Mouse (Mus musculus): ENCODE measurements around the gene Stat3. TPM values are rescaled to one million over a fixed set of nuclear protein-coding genes. Genes with fewer than 3 reads are reported as not detected.

The Stat3 gene
- polyA plus RNA-seq, 1 experiment from 2014 or later, result 82.9 TPM

- Histone ChIP-seq H3K27ac (replicated peaks; ENCODE audit: low read depth, low read length) (no peak overlapping the region), H3K4me3 (ENCODE audit: low read depth, low read length) (no peak overlapping the region), H3K36me3 (ENCODE audit: control insufficient read depth, insufficient read depth, low read length) (no peaks in the 10 kb centered on the region), H3K9me3 (ENCODE audit: control insufficient read depth, low read length) (no peaks in the 10 kb centered on the region), H3K4me1 (ENCODE audit: control insufficient read depth, insufficient read depth, low read length) (no peaks in the 10 kb centered on the region), H3K4me2 (ENCODE audit: low read depth, low read length) (no peak overlapping the region), H3K9ac (ENCODE audit: low read depth, low read length) (no peak overlapping the region), H3K27me3 (replicated peaks; ENCODE audit: control insufficient read depth, insufficient read depth, low read length) (no peaks in the 10 kb centered on the region)
- DNase-seq (ENCODE audit: low spot score), result no peak
- WGBS, result 76% methylated on average over 7 of the region's 7 CpGs
- no peak for ATAC-seq (ENCODE audit: low read depth)
Observed at GRCm38 (mm10) chr11:100930611-100931010, 8.7 kb downstream of the Stat3 start.

GRCm38 (mm10) chr11:100927386-100927785, 12.0 kb downstream of the Stat3 start:
- H3K9ac ChIP-seq (ENCODE audit: low read depth, low read length), result no peak overlapping the region
- H3K27me3 ChIP-seq (replicated peaks; ENCODE audit: control insufficient read depth, insufficient read depth, low read length), result no peaks in the 10 kb centered on the region
- H3K9me3 ChIP-seq (ENCODE audit: control insufficient read depth, low read length), result no peaks in the 10 kb centered on the region
- ATAC-seq (ENCODE audit: low read depth), result no peak
- no peaks in the 10 kb centered on the region for H3K4me1 ChIP-seq (ENCODE audit: control insufficient read depth, insufficient read depth, low read length)
- DNase-seq (ENCODE audit: low spot score), result no peak
- H3K36me3 ChIP-seq (ENCODE audit: control insufficient read depth, insufficient read depth, low read length), result no peaks in the 10 kb centered on the region
- H3K27ac ChIP-seq (replicated peaks; ENCODE audit: low read depth, low read length), result no peak overlapping the region
- H3K4me2 ChIP-seq (ENCODE audit: low read depth, low read length), result no peak overlapping the region
- no peak overlapping the region for H3K4me3 ChIP-seq (ENCODE audit: low read depth, low read length)
- 74% methylated on average over 3 of the region's 3 CpGs for WGBS

- 95% methylated on average over 1 of the region's 1 CpGs for WGBS
- no peak for DNase-seq (ENCODE audit: low spot score)
- Histone ChIP-seq H3K4me1 (ENCODE audit: control insufficient read depth, insufficient read depth, low read length) (no peaks in the 10 kb centered on the region), H3K9ac (ENCODE audit: low read depth, low read length) (no peak overlapping the region), H3K9me3 (ENCODE audit: control insufficient read depth, low read length) (no peaks in the 10 kb centered on the region), H3K27ac (replicated peaks; ENCODE audit: low read depth, low read length) (no peak overlapping the region), H3K36me3 (ENCODE audit: control insufficient read depth, insufficient read depth, low read length) (no peaks in the 10 kb centered on the region), H3K27me3 (replicated peaks; ENCODE audit: control insufficient read depth, insufficient read depth, low read length) (no peaks in the 10 kb centered on the region), H3K4me3 (ENCODE audit: low read depth, low read length) (no peak overlapping the region), H3K4me2 (ENCODE audit: low read depth, low read length) (no peak overlapping the region)
- no peak for ATAC-seq (ENCODE audit: low read depth)
Observed at GRCm38 (mm10) chr11:100924386-100924919, 14.9 kb downstream of the Stat3 start.

- no peak for DNase-seq (ENCODE audit: low spot score)
- WGBS, result 86% methylated on average over 4 of the region's 4 CpGs
- Histone ChIP-seq H3K9me3 (ENCODE audit: control insufficient read depth, low read length) (no peaks in the 10 kb centered on the region), H3K9ac (ENCODE audit: low read depth, low read length) (no peak overlapping the region), H3K27me3 (replicated peaks; ENCODE audit: control insufficient read depth, insufficient read depth, low read length) (no peaks in the 10 kb centered on the region), H3K4me2 (ENCODE audit: low read depth, low read length) (no peak overlapping the region), H3K4me3 (ENCODE audit: low read depth, low read length) (no peak overlapping the region), H3K4me1 (ENCODE audit: control insufficient read depth, insufficient read depth, low read length) (no peaks in the 10 kb centered on the region), H3K36me3 (ENCODE audit: control insufficient read depth, insufficient read depth, low read length) (no peaks in the 10 kb centered on the region), H3K27ac (replicated peaks; ENCODE audit: low read depth, low read length) (no peak overlapping the region)
- no peak for ATAC-seq (ENCODE audit: low read depth)
Observed at GRCm38 (mm10) chr11:100920887-100921624, 18.3 kb downstream of the Stat3 start.

GRCm38 (mm10) chr11:100918007-100918406, 21.3 kb downstream of the Stat3 start:
- no peaks in the 10 kb centered on the region; the same call in 1 of the 2 replicates for H3K4me1 ChIP-seq (ENCODE audit: control insufficient read depth, insufficient read depth, low read length)
- ATAC-seq (ENCODE audit: low read depth) (no peak), DNase-seq (ENCODE audit: low spot score) (no peak)
- H3K4me2 ChIP-seq (ENCODE audit: low read depth, low read length), result no peak overlapping the region
- H3K9me3 ChIP-seq (ENCODE audit: control insufficient read depth, low read length), result no peaks in the 10 kb centered on the region; the same call in 1 of the 2 replicates
- 93% methylated on average over 5 of the region's 5 CpGs for WGBS
- 0 out of 2 replicates have a peak, but pooled peaks cover 7% of the 10 kb centered on the region for H3K36me3 ChIP-seq (ENCODE audit: control insufficient read depth, insufficient read depth, low read length)
- H3K27ac ChIP-seq (replicated peaks; ENCODE audit: low read depth, low read length), result no peak overlapping the region
- no peaks in the 10 kb centered on the region for H3K27me3 ChIP-seq (replicated peaks; ENCODE audit: control insufficient read depth, insufficient read depth, low read length)
- no peak overlapping the region for H3K9ac ChIP-seq (ENCODE audit: low read depth, low read length)
- H3K4me3 ChIP-seq (ENCODE audit: low read depth, low read length), result no peak overlapping the region

- H3K27me3 ChIP-seq (replicated peaks; ENCODE audit: control insufficient read depth, insufficient read depth, low read length), result no peaks in the 10 kb centered on the region
- H3K4me2 ChIP-seq (ENCODE audit: low read depth, low read length), result no peak overlapping the region
- H3K4me1 ChIP-seq (ENCODE audit: control insufficient read depth, insufficient read depth, low read length), result no peaks in the 10 kb centered on the region; the same call in 1 of the 2 replicates
- H3K27ac ChIP-seq (replicated peaks; ENCODE audit: low read depth, low read length), result no peak overlapping the region
- ATAC-seq (ENCODE audit: low read depth) (no peak), DNase-seq (ENCODE audit: low spot score) (no peak)
- no peaks in the 10 kb centered on the region; the same call in 1 of the 2 replicates for H3K9me3 ChIP-seq (ENCODE audit: control insufficient read depth, low read length)
- WGBS, result 94% methylated on average over 4 of the region's 4 CpGs
- H3K4me3 ChIP-seq (ENCODE audit: low read depth, low read length), result no peak overlapping the region
- H3K36me3 ChIP-seq (ENCODE audit: control insufficient read depth, insufficient read depth, low read length), result 0 out of 2 replicates have a peak, but pooled peaks cover 7% of the 10 kb centered on the region
- H3K9ac ChIP-seq (ENCODE audit: low read depth, low read length), result no peak overlapping the region
Observed at GRCm38 (mm10) chr11:100916432-100916971, 22.8 kb downstream of the Stat3 start.

GRCm38 (mm10) chr11:100915063-100915462, 24.3 kb downstream of the Stat3 start:
- WGBS, result 91% methylated on average over 3 of the region's 3 CpGs
- no peak for DNase-seq (ENCODE audit: low spot score)

GRCm38 (mm10) chr11:100914415-100914814, 24.9 kb downstream of the Stat3 start:
- Histone ChIP-seq H3K4me1 (ENCODE audit: control insufficient read depth, insufficient read depth, low read length) (no peaks in the 10 kb centered on the region; the same call in 1 of the 2 replicates), H3K9me3 (ENCODE audit: control insufficient read depth, low read length) (no peaks in the 10 kb centered on the region; the same call in 1 of the 2 replicates), H3K4me3 (ENCODE audit: low read depth, low read length) (no peak overlapping the region), H3K27ac (replicated peaks; ENCODE audit: low read depth, low read length) (no peak overlapping the region), H3K4me2 (ENCODE audit: low read depth, low read length) (no peak overlapping the region), H3K36me3 (ENCODE audit: control insufficient read depth, insufficient read depth, low read length) (peaks cover 16% of the 10 kb centered on the region; the same call in 1 of the 2 replicates), H3K9ac (ENCODE audit: low read depth, low read length) (no peak overlapping the region), H3K27me3 (replicated peaks; ENCODE audit: control insufficient read depth, insufficient read depth, low read length) (no peaks in the 10 kb centered on the region)
- ATAC-seq (ENCODE audit: low read depth) (no peak), DNase-seq (ENCODE audit: low spot score) (no peak)
- WGBS, result 68% methylated on average over 5 of the region's 5 CpGs

More at GRCm38 (mm10) chr11:100915063-100915462, 24.3 kb downstream of the Stat3 start:
- Histone ChIP-seq H3K27ac (replicated peaks; ENCODE audit: low read depth, low read length) (no peak overlapping the region), H3K9ac (ENCODE audit: low read depth, low read length) (no peak overlapping the region), H3K9me3 (ENCODE audit: control insufficient read depth, low read length) (no peaks in the 10 kb centered on the region; the same call in 1 of the 2 replicates), H3K27me3 (replicated peaks; ENCODE audit: control insufficient read depth, insufficient read depth, low read length) (no peaks in the 10 kb centered on the region), H3K4me1 (ENCODE audit: control insufficient read depth, insufficient read depth, low read length) (no peaks in the 10 kb centered on the region; the same call in 1 of the 2 replicates), H3K36me3 (ENCODE audit: control insufficient read depth, insufficient read depth, low read length) (peaks cover 12% of the 10 kb centered on the region; the same call in 1 of the 2 replicates), H3K4me2 (ENCODE audit: low read depth, low read length) (no peak overlapping the region), H3K4me3 (ENCODE audit: low read depth, low read length) (no peak overlapping the region)
- ATAC-seq (ENCODE audit: low read depth), result no peak
